Mouse (Mus musculus) spleen, adult 2 months (tissue): ENCODE measurements around the gene Prl2c2. TPM values are rescaled to one million over a fixed set of nuclear protein-coding genes. Genes with fewer than 3 reads are reported as not detected.
"Not testable (repeated sequence)": the region's sequence is repeated elsewhere in the genome, so short reads cannot be mapped to it uniquely, and the experiment has no call there.

Experiments
- DNase-seq, 2 experiments: peaks; one replicate each; pipeline versions ENCODE4 v3.0.0 to v3.0.0-alpha.2; 2012 to 2021; ENCODE audit warnings: low spot score in 2 of 2, low read depth in 1 of 2
- H3K27ac ChIP-seq: fragments of 200-500 bp; 2 replicates; pipeline ENCODE4 v1.5.1; 2012; ENCODE audit warnings: low read length, inconsistent platforms; ENCODE audit not compliant: insufficient read depth
- H3K27me3 ChIP-seq: fragments of 200-500 bp; 2 replicates; pipeline ENCODE4 v1.6.1; 2012; ENCODE audit warnings: mild to moderate bottlenecking, moderate library complexity, low read length, inconsistent platforms; ENCODE audit not compliant: control insufficient read depth, insufficient read depth
- H3K36me3 ChIP-seq: fragments of 200-500 bp; 2 replicates; pipeline ENCODE4 v1.6.1; 2012; ENCODE audit warnings: mild to moderate bottlenecking, low read length, inconsistent platforms; ENCODE audit not compliant: control insufficient read depth, insufficient read depth
- H3K4me1 ChIP-seq: fragments of 200-500 bp; 2 replicates; pipeline ENCODE4 v1.6.1; 2011; ENCODE audit warnings: inconsistent platforms; ENCODE audit not compliant: control insufficient read depth, insufficient read depth, insufficient read length
- H3K4me3 ChIP-seq: fragments of 200-500 bp; 2 replicates; pipeline ENCODE4 v1.5.1; 2011; ENCODE audit warnings: mild to moderate bottlenecking, inconsistent platforms; ENCODE audit not compliant: insufficient read depth, insufficient read length; ENCODE audit errors: extremely low read depth
- WGBS: fragments of 180-500 bp; shearing (Covaris S2); methylation state at CpG from one replicate; pipeline ENCODE4 v1.1.7; 2018; 5-methylcytosine and 5-hydroxymethylcytosine counted together
- polyA plus RNA-seq: library from polyadenylated mRNA; depleted of rRNA; stranded (reverse); fragments of >200 nt; gene quantifications from 2 replicates; pipeline ENCODE4 v1.2.3, GENCODE M21; 2012; rRNA removed

Gene Prl2c2
- polyA plus RNA-seq = not detected in 2 replicates

DNA sequence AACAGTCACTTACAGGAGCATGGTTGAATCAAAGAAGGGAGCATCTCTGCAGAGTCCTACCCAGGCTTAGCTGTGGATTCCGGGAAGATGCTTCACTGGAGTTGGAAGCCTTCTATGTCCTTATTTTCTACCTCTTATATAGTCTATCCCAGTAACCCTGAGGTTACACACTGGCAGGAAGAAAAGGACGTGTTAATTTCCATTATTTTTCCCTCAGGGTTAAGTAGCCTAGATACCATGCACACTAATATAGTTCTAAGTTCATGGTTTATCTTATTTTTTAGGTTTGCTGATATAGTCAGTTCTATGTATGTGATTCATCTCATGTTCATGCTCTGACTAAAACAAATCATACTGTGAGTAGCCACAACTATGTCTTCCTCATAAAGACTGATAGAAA lies at the start of gene Prl2c2:
Prl2c2 (minus strand) TSS at position 101 of the 400 bp plus-strand sequence.
- H3K27ac ChIP-seq, H3K36me3 ChIP-seq, H3K4me3 ChIP-seq, DNase-seq, H3K27me3 ChIP-seq, H3K4me1 ChIP-seq: not testable (repeated sequence)
- WGBS = 68% methylated on average over 2 of the region's 2 CpGs

DNA sequence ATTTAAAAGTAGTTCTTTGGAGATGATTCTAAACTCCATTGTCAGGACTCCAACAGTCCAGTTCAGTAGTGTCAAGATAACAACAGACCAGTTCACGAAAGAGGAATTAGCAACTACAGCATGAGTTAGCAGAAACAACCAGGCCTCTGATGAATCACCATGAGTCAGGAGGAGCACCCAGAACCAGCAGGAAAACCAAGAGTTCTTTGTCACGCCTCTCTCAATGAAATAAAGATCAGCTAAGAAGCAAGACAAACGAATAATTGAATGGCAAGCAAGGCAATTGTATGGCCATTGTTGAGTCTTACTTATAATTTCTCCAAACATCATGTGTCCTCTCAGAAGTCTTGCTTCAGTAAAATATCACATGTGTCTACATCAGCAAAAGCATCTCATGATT lies 20.7 kb upstream of the Prl2c2 start:
- 69% methylated on average over 3 of the region's 3 CpGs for WGBS

DNA sequence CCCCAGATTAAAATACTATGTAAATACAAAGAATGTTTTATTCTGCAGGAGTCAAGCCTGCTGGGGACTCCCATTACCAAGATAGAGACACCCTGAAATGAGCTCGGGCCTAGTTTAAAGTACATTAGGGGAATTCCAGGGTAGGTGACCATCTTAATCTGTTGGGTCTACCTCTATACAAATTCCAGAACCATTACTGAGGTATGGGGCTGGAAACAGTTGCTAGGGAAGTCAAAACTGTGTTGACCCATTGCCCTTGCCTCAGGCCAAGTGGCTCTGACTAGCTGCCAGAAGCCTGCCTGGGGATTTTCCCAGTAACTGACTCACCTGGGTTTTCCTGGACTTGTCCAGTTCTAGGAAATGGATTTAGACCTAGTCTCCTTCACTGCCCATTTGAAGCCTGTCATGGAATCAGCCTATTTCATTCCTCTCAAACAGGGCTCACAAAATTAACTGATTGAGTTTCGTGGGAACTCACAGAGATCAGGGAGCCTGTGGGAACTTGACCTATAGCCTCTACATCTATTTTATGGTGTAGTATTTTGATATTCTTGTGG lies 8.9 kb upstream of the Prl2c2 start:
- not testable (repeated sequence) for H3K27me3 ChIP-seq, H3K4me1 ChIP-seq, DNase-seq, H3K27ac ChIP-seq, H3K4me3 ChIP-seq, H3K36me3 ChIP-seq
- 81% methylated on average over 2 of the region's 2 CpGs for WGBS

More for the DNA sequence above, 20.7 kb upstream of the Prl2c2 start:
- H3K4me1 ChIP-seq, H3K36me3 ChIP-seq, H3K27ac ChIP-seq, H3K27me3 ChIP-seq, DNase-seq, H3K4me3 ChIP-seq: not testable (repeated sequence)

Other genes with a start within 250 kb of the Prl2c2 start
- gene Prl2c3, start 205.3 kb downstream of the Prl2c2 start, polyA plus RNA-seq = not detected in 2 replicates
- gene Prl2c5, start 177.3 kb upstream of the Prl2c2 start, polyA plus RNA-seq = not detected in 2 replicates